Mouse (Mus musculus) liver, embryonic 14.5 days (tissue): Measurements from ENCODE around the gene Myh6. TPM values are rescaled to one million over a fixed set of nuclear protein-coding genes. Genes with fewer than 3 reads are reported as not detected.

Source experiments
- ATAC-seq: fragments of 200-750 bp; cut with Nextera tagmentation; 2 replicates; pipeline ENCODE4 v1.8.0; 2017; ENCODE audit warnings: moderate number of reproducible peaks, mild to moderate bottlenecking, moderate library complexity; ENCODE audit not compliant: insufficient read depth
- DNase-seq, 3 experiments: peaks; one replicate each; pipeline ENCODE4 v3.0.0-alpha.2; 2012 to 2013; ENCODE audit warnings: low read depth in 3 of 3, low spot score in 3 of 3
- H3K27ac ChIP-seq: fragments of 300-500 bp; sonication (generic); 2 replicates; pipeline ENCODE4 v1.5.1; 2014; ENCODE audit warnings: moderate library complexity, mild to moderate bottlenecking, control low read depth, inconsistent platforms
- H3K27me3 ChIP-seq: fragments of 300-500 bp; sonication (generic); 2 replicates; pipeline ENCODE4 v1.6.1; 2014; ENCODE audit warnings: mild to moderate bottlenecking, low read length, moderate library complexity; ENCODE audit not compliant: control insufficient read depth, insufficient read depth
- H3K36me3 ChIP-seq: fragments of 300-500 bp; sonication (generic); replicated peaks from 2 replicates; pipeline ENCODE4 v1.6.1; 2014; ENCODE audit warnings: low read depth; ENCODE audit not compliant: control insufficient read depth, insufficient read depth
- H3K4me1 ChIP-seq, 2 experiments: fragments of 200-500 bp in 1 of 2; fragments of 300-500 bp in 1 of 2; sonication (generic) in 1 of 2; replicated peaks; 2 replicates each; pipeline ENCODE4 v1.6.1; 2012 to 2014; ENCODE audit warnings: antibody characterized with exemption in 1 of 2, inconsistent platforms in 1 of 2, low read length in 1 of 2; ENCODE audit not compliant: control insufficient read depth in 2 of 2, insufficient read depth in 2 of 2
- H3K4me2 ChIP-seq: fragments of 300-500 bp; sonication (generic); 2 replicates; pipeline ENCODE4 v1.6.1; 2014; ENCODE audit warnings: low read depth, mild to moderate bottlenecking, control low read depth, moderate library complexity
- H3K4me3 ChIP-seq, 2 experiments: fragments of 200-500 bp in 1 of 2; fragments of 300-500 bp in 1 of 2; sonication (generic) in 1 of 2; 2 replicates each; pipeline ENCODE4 v1.5.1; 2012 to 2014; ENCODE audit warnings: low read depth in 2 of 2, low read length in 2 of 2, mild to moderate bottlenecking in 2 of 2, control low read depth in 1 of 2, inconsistent platforms in 1 of 2, moderate library complexity in 1 of 2; ENCODE audit not compliant: insufficient read depth in 1 of 2
- H3K9ac ChIP-seq: fragments of 300-500 bp; sonication (generic); replicated peaks from 2 replicates; pipeline ENCODE4 v1.6.1; 2014; ENCODE audit warnings: mild to moderate bottlenecking, control low read depth, moderate library complexity
- H3K9me3 ChIP-seq: fragments of 300-500 bp; sonication (generic); 2 replicates; pipeline ENCODE4 v1.6.1; 2016; ENCODE audit warnings: low read length, mixed read lengths; ENCODE audit not compliant: control insufficient read depth
- CTCF ChIP-seq: IDR thresholded peaks from 2 replicates; pipeline ENCODE4 v1.5.1; 2016; ENCODE audit warnings: antibody characterized with exemption, low read depth, control low read depth
- EP300 ChIP-seq: IDR thresholded peaks from 2 replicates; pipeline ENCODE4 v1.6.1; 2016; ENCODE audit warnings: antibody characterized with exemption, low read depth
- WGBS: fragments of 180-500 bp; shearing (Covaris S2); extraction: QIAGEN DNeasy Blood & Tissue Kit; methylation state at CpG from one replicate; pipeline ENCODE4 v1.1.7; 2014; ENCODE audit not compliant: insufficient replicate concordance; 5-methylcytosine and 5-hydroxymethylcytosine counted together
- polyA plus RNA-seq, 2 experiments: library from polyadenylated mRNA; depleted of rRNA in 1 of 2; stranded (reverse) in 1 of 2; unstranded in 1 of 2; fragments of >200 nt; fragmentation: Nextera tagmentation in 1 of 2; extraction: Ambion mirVana in 1 of 2; gene quantifications; 2 replicates each; pipeline versions ENCODE4 v1.2.1 to v1.2.3; 2012 to 2014

The Myh6 gene
- polyA plus RNA-seq, 2 experiments: 0.02 TPM; not detected in 1

GRCm38 (mm10) chr14:55003878-55004855 lies 37.4 kb upstream of the Myh6 start:
- Histone ChIP-seq H3K4me2 (no peak overlapping the region), H3K4me3 (no peak overlapping the region), H3K27ac (no peak overlapping the region), H3K9ac (no peak overlapping the region), H3K9me3 (no peaks in the 10 kb centered on the region), H3K27me3 (no peaks in the 10 kb centered on the region; the same call in 1 of the 2 replicates), H3K4me1 (peaks cover 0 to 14% of the 10 kb centered on the region in 2 experiments; a peak in 2 of 4 replicates), H3K36me3 (no peaks in the 10 kb centered on the region)
- WGBS: 45% methylated on average over 18 of the region's 18 CpGs
- TF ChIP-seq EP300: no peak
- no peak for TF ChIP-seq CTCF
- DNase-seq: no peak
- no peak for ATAC-seq

- no peak for ATAC-seq
- 41% methylated on average over 7 of the region's 7 CpGs for WGBS
These were observed 36.0 kb upstream of the Myh6 start for GRCm38 (mm10) chr14:55002687-55003120.

GRCm38 (mm10) chr14:55001938-55002686 lies 35.4 kb upstream of the Myh6 start:
- Histone ChIP-seq H3K9ac (no peak overlapping the region), H3K4me3 (no peak overlapping the region), H3K4me1 (peaks cover 0 to 14% of the 10 kb centered on the region in 2 experiments; a peak in 2 of 4 replicates), H3K9me3 (no peaks in the 10 kb centered on the region), H3K36me3 (no peaks in the 10 kb centered on the region), H3K27me3 (no peaks in the 10 kb centered on the region; the same call in 1 of the 2 replicates), H3K27ac (no peak overlapping the region), H3K4me2 (no peak overlapping the region)
- DNase-seq: no peak
- no peak for ATAC-seq
- no peak for TF ChIP-seq EP300
- no peak for TF ChIP-seq CTCF
- 27% methylated on average over 12 of the region's 12 CpGs for whole genome bisulfite sequencing

More at GRCm38 (mm10) chr14:55002687-55003120, 36.0 kb upstream of the Myh6 start:
- Histone ChIP-seq H3K27ac (no peak overlapping the region), H3K4me1 (peaks cover 0 to 14% of the 10 kb centered on the region in 2 experiments; a peak in 2 of 4 replicates), H3K4me3 (no peak overlapping the region), H3K36me3 (no peaks in the 10 kb centered on the region), H3K9me3 (no peaks in the 10 kb centered on the region), H3K27me3 (no peaks in the 10 kb centered on the region; the same call in 1 of the 2 replicates), H3K4me2 (no peak overlapping the region), H3K9ac (no peak overlapping the region)
- TF ChIP-seq EP300 (no peak), CTCF (no peak)
- no peak for DNase-seq

GRCm38 (mm10) chr14:55001446-55001845 lies 34.7 kb upstream of the Myh6 start:
- H3K27ac ChIP-seq: no peak overlapping the region
- ATAC-seq (no peak), DNase-seq (no peak)
- no peaks in the 10 kb centered on the region for H3K36me3 ChIP-seq
- peaks cover 0 to 14% of the 10 kb centered on the region in 2 experiments; a peak in 2 of 4 replicates for H3K4me1 ChIP-seq
- no peak overlapping the region for H3K4me2 ChIP-seq
- no peak for TF ChIP-seq EP300
- peak; percentile 42; the same call in 1 of the 2 replicates for TF ChIP-seq CTCF
- no peak overlapping the region for H3K4me3 ChIP-seq
- no peaks in the 10 kb centered on the region for H3K9me3 ChIP-seq
- H3K9ac ChIP-seq: no peak overlapping the region
- H3K27me3 ChIP-seq: no peaks in the 10 kb centered on the region; the same call in 1 of the 2 replicates
- WGBS: 71% methylated on average over 2 of the region's 2 CpGs
